8 mouse cellular contexts compared by ENCODE assay signal in genomic region chr12:116202176-116202981, GRCm38 (mm10).
A peak's percentile ranks its signal among the peaks of the same experiment; 100 is the strongest.
DNase-seq lines count a peak whose midpoint lies in the region; ATAC-seq and TF ChIP-seq lines count a peak whose summit lies in the region.

No protein-coding gene starts in this region.

- ATAC-seq in limb, embryonic 11.5 days (ENCODE audit: insufficient number of reproducible peaks, low FRiP score, low TSS enrichment, low read depth): peak; percentile 40; the same call in 1 of the 2 replicates
- peak; percentile 80; the same call in 1 of the 2 replicates for ATAC-seq in midbrain, postnatal 0 days (ENCODE audit: low FRiP score)

- peak; percentile 94 for TF ChIP-seq CTCF in kidney, adult 2 months (conservative IDR thresholded peaks at IDR 0.05; ENCODE audit: insufficient read depth, insufficient read length, low read depth, low read length)
- peak; percentile 98 for TF ChIP-seq CTCF in midbrain, postnatal 0 days (IDR thresholded peaks at IDR 0.05)

- no peaks in the 10 kb centered on the region for H3K36me3 ChIP-seq in kidney, adult 2 months (ENCODE audit: control insufficient read depth, insufficient read depth, low read length)
- no peaks in the 10 kb centered on the region for H3K36me3 ChIP-seq in limb, embryonic 11.5 days (ENCODE audit: control insufficient read depth, insufficient read depth, low read length)
- peaks cover 8% of the 10 kb centered on the region for H3K36me3 ChIP-seq in midbrain, postnatal 0 days (ENCODE audit: insufficient read depth, low read length)
- H3K36me3 ChIP-seq in splenic B cell, adult 2 months (ENCODE audit: control insufficient read depth, insufficient read depth, low read length, poor library complexity, severe bottlenecking): no peaks in the 10 kb centered on the region

- H3K9me3 ChIP-seq in limb, embryonic 11.5 days (ENCODE audit: control insufficient read depth, low read length): no peaks in the 10 kb centered on the region
- H3K9me3 ChIP-seq in midbrain, postnatal 0 days (ENCODE audit: low read length): no peaks in the 10 kb centered on the region

- no peak for TF ChIP-seq POLR2A in kidney, adult 2 months (IDR thresholded peaks at IDR 0.05; ENCODE audit: low read depth, low read length)

- no peak overlapping the region for H3K4me2 ChIP-seq in limb, embryonic 11.5 days (ENCODE audit: low read depth, severe bottlenecking)
- H3K4me2 ChIP-seq in midbrain, postnatal 0 days (ENCODE audit: low read depth, low read length, poor library complexity, severe bottlenecking): no peak overlapping the region

- WGBS in kidney, adult 2 months: 34% methylated on average over 9 of the region's 9 CpGs
- 36% methylated on average over 9 of the region's 9 CpGs for WGBS in limb, embryonic 11.5 days
- 33% methylated on average over 9 of the region's 9 CpGs for WGBS in midbrain, postnatal 0 days

- no peaks in the 10 kb centered on the region for H3K27me3 ChIP-seq in kidney, adult 2 months (replicated peaks; ENCODE audit: control insufficient read depth, insufficient read depth, low read length)
- H3K27me3 ChIP-seq in limb, embryonic 11.5 days (ENCODE audit: control insufficient read depth, insufficient read depth, low read length): no peaks in the 10 kb centered on the region
- H3K27me3 ChIP-seq in midbrain, postnatal 0 days (ENCODE audit: insufficient read depth, low read length): no peaks in the 10 kb centered on the region
- H3K27me3 ChIP-seq in splenic B cell, adult 2 months (ENCODE audit: control insufficient read depth, insufficient read depth, low read length, poor library complexity, severe bottlenecking): no peaks in the 10 kb centered on the region

- peak; percentile 42 for DNase-seq in A20 (ENCODE audit: low read depth, low spot score)
- DNase-seq in T-cell, adult 2 months (ENCODE audit: low spot score): peak; percentile 56
- DNase-seq in cerebellum, postnatal 25 days: peak; percentile 77 to 84
- DNase-seq in frontal cortex, postnatal 36 days (ENCODE audit: low spot score in 2 of 2): peak; percentile 67 to 79
- DNase-seq in kidney, adult 2 months: peak; percentile 52
- DNase-seq in limb, embryonic 11.5 days (ENCODE audit: low spot score): peak; percentile 77
- peak; percentile 73 for DNase-seq in midbrain, postnatal 0 days (ENCODE audit: low spot score)
- peak; percentile 68 for DNase-seq in splenic B cell, adult 2 months (ENCODE audit: low read depth, low spot score)

- H3K9ac ChIP-seq in limb, embryonic 11.5 days (ENCODE audit: low read length): no peak overlapping the region
- H3K9ac ChIP-seq in midbrain, postnatal 0 days (replicated peaks; ENCODE audit: low read length, poor library complexity, severe bottlenecking): 0 out of 2 replicates have a peak overlapping the region, but pooled peaks have one; percentile 19

- no peak overlapping the region for H3K4me3 ChIP-seq in kidney, adult 2 months (ENCODE audit: insufficient read depth, low read depth, low read length)
- H3K4me3 ChIP-seq in limb, embryonic 11.5 days (ENCODE audit: low read depth, low read length): no peak overlapping the region
- no peak overlapping the region for H3K4me3 ChIP-seq in midbrain, postnatal 0 days (ENCODE audit: low read depth, low read length)

- no peaks in the 10 kb centered on the region for H3K4me1 ChIP-seq in kidney, adult 2 months (ENCODE audit: control insufficient read depth, insufficient read depth, low read length)
- no peaks in the 10 kb centered on the region for H3K4me1 ChIP-seq in limb, embryonic 11.5 days (ENCODE audit: control insufficient read depth, insufficient read depth, low read length)
- H3K4me1 ChIP-seq in midbrain, postnatal 0 days (ENCODE audit: insufficient read depth, low read length): no peaks in the 10 kb centered on the region

- no peak overlapping the region for H3K27ac ChIP-seq in kidney, adult 2 months (ENCODE audit: insufficient read depth, low read depth, low read length)
- no peak overlapping the region for H3K27ac ChIP-seq in limb, embryonic 11.5 days (replicated peaks; ENCODE audit: low read depth, low read length)
- H3K27ac ChIP-seq in midbrain, postnatal 0 days (ENCODE audit: low read depth, low read length): no peak overlapping the region
